Mouse (Mus musculus) heart, postnatal 0 days (tissue): Measurements from ENCODE around the gene 1700001C19Rik. TPM values are rescaled to one million over a fixed set of nuclear protein-coding genes. Genes with fewer than 3 reads are reported as not detected.
A peak's percentile ranks its signal among the peaks of the same experiment; 100 is the strongest.

ENCODE experiments used
- ATAC-seq: fragments of 200-750 bp; cut with Nextera tagmentation; 2 replicates; pipeline ENCODE4 v1.8.0; 2017; ENCODE audit warnings: low read depth, moderate number of reproducible peaks, moderate library complexity; ENCODE audit not compliant: insufficient read depth
- DNase-seq: peaks from one replicate; pipeline ENCODE4 v3.0.0-alpha.2; 2016; ENCODE audit warnings: low spot score
- H3K27ac ChIP-seq: fragments of 300-500 bp; sonication (generic); 2 replicates; pipeline ENCODE4 v1.5.1; 2014; ENCODE audit warnings: low read depth, mild to moderate bottlenecking
- H3K27me3 ChIP-seq: fragments of 300-500 bp; sonication (generic); 2 replicates; pipeline ENCODE4 v1.6.1; 2014; ENCODE audit warnings: low read length, mixed read lengths; ENCODE audit not compliant: control insufficient read depth, insufficient read depth
- H3K36me3 ChIP-seq: fragments of 300-500 bp; sonication (generic); replicated peaks from 2 replicates; pipeline ENCODE4 v1.6.1; 2014; ENCODE audit warnings: low read length, mixed read lengths; ENCODE audit not compliant: control insufficient read depth, insufficient read depth
- H3K4me1 ChIP-seq: fragments of 300-500 bp; sonication (generic); 2 replicates; pipeline ENCODE4 v1.6.1; 2014; ENCODE audit warnings: antibody characterized with exemption; ENCODE audit not compliant: control insufficient read depth, insufficient read depth
- H3K4me2 ChIP-seq: fragments of 300-500 bp; sonication (generic); 2 replicates; pipeline ENCODE4 v1.6.1; 2014; ENCODE audit warnings: low read depth, mild to moderate bottlenecking, low read length, moderate library complexity
- H3K4me3 ChIP-seq: fragments of 300-500 bp; sonication (generic); 2 replicates; pipeline ENCODE4 v1.5.1; 2014; ENCODE audit warnings: low read depth, low read length
- H3K9ac ChIP-seq: fragments of 300-500 bp; sonication (generic); replicated peaks from 2 replicates; pipeline ENCODE4 v1.6.1; 2014; ENCODE audit warnings: low read depth, low read length, mixed read lengths
- H3K9me3 ChIP-seq: fragments of 300-500 bp; sonication (generic); replicated peaks from 2 replicates; pipeline ENCODE4 v1.6.1; 2016; ENCODE audit warnings: low read length; ENCODE audit not compliant: control insufficient read depth
- CTCF ChIP-seq: IDR thresholded peaks from 2 replicates; pipeline ENCODE4 v1.5.1; 2016; ENCODE audit warnings: antibody characterized with exemption, control low read depth, low read depth
- EP300 ChIP-seq: IDR thresholded peaks from 2 replicates; pipeline ENCODE4 v1.6.1; 2016; ENCODE audit warnings: antibody characterized with exemption, low read depth
- WGBS: fragments of 180-500 bp; shearing (Covaris S2); extraction: QIAGEN DNeasy Blood & Tissue Kit; methylation state at CpG from one replicate; pipeline ENCODE4 v1.1.7; 2014; 5-methylcytosine and 5-hydroxymethylcytosine counted together
- polyA plus RNA-seq: library from polyadenylated mRNA; unstranded; fragments of >200 nt; fragmentation: Nextera tagmentation; extraction: Ambion mirVana; gene quantifications from 2 replicates; pipeline ENCODE4 v1.2.1, GENCODE M21; 2015
- total RNA-seq: library from RNA; depleted of rRNA; stranded (reverse); fragments of >200 nt; gene quantifications from 2 replicates; pipeline ENCODE4 v1.2.3, GENCODE M21; 2014; ENCODE audit warnings: low replicate concordance; rRNA removed

1700001C19Rik gene
- total and polyA plus RNA-seq, 2 experiments from 2014 or later = 1.4 to 3.4 TPM

- Histone ChIP-seq H3K27me3 (0 out of 2 replicates have a peak, but pooled peaks cover 4% of the 10 kb centered on the region), H3K9ac (no peak overlapping the region), H3K4me2 (no peak overlapping the region), H3K36me3 (peaks cover 40% of the 10 kb centered on the region), H3K4me1 (peaks cover 6% of the 10 kb centered on the region), H3K9me3 (no peaks in the 10 kb centered on the region), H3K27ac (no peak overlapping the region), H3K4me3 (no peak overlapping the region)
- 9% methylated on average over 4 of the region's 4 CpGs for WGBS
- no peak for TF ChIP-seq EP300
- peak; percentile 87 for TF ChIP-seq CTCF
- ATAC-seq (peak; percentile 54), DNase-seq (peak; percentile 66)
These were observed 65.7 kb downstream of the 1700001C19Rik start for GRCm38 (mm10) chr17:47371451-47371850.

- H3K9ac ChIP-seq = peak overlapping the region; percentile 60
- 2% methylated on average over 20 of the region's 20 CpGs for WGBS
- H3K4me2 ChIP-seq = peak overlapping the region; percentile 87
- TF ChIP-seq CTCF (no peak), EP300 (no peak)
- H3K4me1 ChIP-seq = peaks cover 6% of the 10 kb centered on the region
- DNase-seq (no peak), ATAC-seq (peak; percentile 51)
- H3K9me3 ChIP-seq = no peaks in the 10 kb centered on the region
- peaks cover 16% of the 10 kb centered on the region for H3K36me3 ChIP-seq
- peak overlapping the region; percentile 83 for H3K4me3 ChIP-seq
- H3K27me3 ChIP-seq = 0 out of 2 replicates have a peak, but pooled peaks cover 4% of the 10 kb centered on the region
- peak overlapping the region; percentile 30; the same call in 1 of the 2 replicates for H3K27ac ChIP-seq
These were observed 68.1 kb downstream of the 1700001C19Rik start for GRCm38 (mm10) chr17:47369087-47369443.

GRCm38 (mm10) chr17:47368401-47369086, 68.6 kb downstream of the 1700001C19Rik start, which contains the start of gene Mrps10:
Mrps10 (plus strand) TSS chr17:47368887.
- Histone ChIP-seq H3K9ac (peak within 1 kb of the TSS; percentile 60), H3K9me3 (no peaks in the 10 kb centered on the region), H3K4me2 (peak within 1 kb of the TSS; percentile 87), H3K27me3 (0 out of 2 replicates have a peak, but pooled peaks cover 4% of the 10 kb centered on the region), H3K36me3 (peaks cover 14% of the 10 kb centered on the region), H3K4me3 (peak within 1 kb of the TSS; percentile 83), H3K27ac (peak within 1 kb of the TSS; percentile 30; the same call in 1 of the 2 replicates), H3K4me1 (peaks cover 6% of the 10 kb centered on the region)
- 3% methylated on average over 35 of the region's 35 CpGs for WGBS
- DNase-seq = peak; percentile 93
- TF ChIP-seq EP300 (no peak), CTCF (no peak)
- peak; percentile 84 for ATAC-seq

Other genes with a start within 250 kb of the 1700001C19Rik start
- 28.5 and 34.9 TPM in 2 replicates for gene Mrps10, start 68.5 kb downstream of the 1700001C19Rik start, total RNA-seq
- 81.7 and 87.3 TPM in 2 replicates for gene Mrps10, start 68.5 kb downstream of the 1700001C19Rik start, polyA plus RNA-seq
- gene Guca1b, start 52.0 kb downstream of the 1700001C19Rik start, total RNA-seq = not detected in 2 replicates
- gene Guca1b, start 52.0 kb downstream of the 1700001C19Rik start, polyA plus RNA-seq = 0.32 and 0.38 TPM in 2 replicates
- gene Guca1a, start 36.8 kb downstream of the 1700001C19Rik start, total RNA-seq = not detected in 2 replicates
- 0.86 and 1.0 TPM in 2 replicates for gene Guca1a, start 36.8 kb downstream of the 1700001C19Rik start, polyA plus RNA-seq
- 1.3 and 1.8 TPM in 2 replicates for gene AI661453, start 761 bp downstream of the 1700001C19Rik start, total RNA-seq
- gene AI661453, start 761 bp downstream of the 1700001C19Rik start, polyA plus RNA-seq = 0.92 and 1.0 TPM in 2 replicates
- 14.7 and 26.4 TPM in 2 replicates for gene Taf8, start 64.9 kb upstream of the 1700001C19Rik start, total RNA-seq
- 11.5 and 11.9 TPM in 2 replicates for gene Taf8, start 64.9 kb upstream of the 1700001C19Rik start, polyA plus RNA-seq
- gene Ccnd3, start 67.7 kb upstream of the 1700001C19Rik start, total RNA-seq = 231 and 248 TPM in 2 replicates
- gene Ccnd3, start 67.7 kb upstream of the 1700001C19Rik start, polyA plus RNA-seq = 180 and 187 TPM in 2 replicates
- 14.3 and 17.4 TPM in 2 replicates for gene Bysl, start 174.1 kb upstream of the 1700001C19Rik start, total RNA-seq
- 15.8 and 19.9 TPM in 2 replicates for gene Bysl, start 174.1 kb upstream of the 1700001C19Rik start, polyA plus RNA-seq
- 26.5 and 30.1 TPM in 2 replicates for gene Med20, start 174.2 kb upstream of the 1700001C19Rik start, total RNA-seq
- gene Med20, start 174.2 kb upstream of the 1700001C19Rik start, polyA plus RNA-seq = 21.8 and 26.3 TPM in 2 replicates
- 2.3 TPM in 1 of 2 replicates, not detected in the other for gene Gm20517, start 174.2 kb upstream of the 1700001C19Rik start, total RNA-seq
- 1.4 and 1.7 TPM in 2 replicates for gene Gm20517, start 174.2 kb upstream of the 1700001C19Rik start, polyA plus RNA-seq
- 3.5 and 10.8 TPM in 2 replicates for gene Usp49, start 193.3 kb upstream of the 1700001C19Rik start, total RNA-seq
- 1.4 TPM in 2 replicates for gene Usp49, start 193.3 kb upstream of the 1700001C19Rik start, polyA plus RNA-seq